Mouse (Mus musculus) cerebellum, postnatal 25 days (tissue): ENCODE measurements around the gene Tmprss12.
"Not testable (repeated sequence)": the region's sequence is repeated elsewhere in the genome, so short reads cannot be mapped to it uniquely, and the experiment has no call there.

Experiments used
- DNase-seq, 2 experiments: peaks; one replicate each; pipeline ENCODE4 v3.0.0; 2021; ENCODE audit warnings: mixed read lengths in 2 of 2

Gene Tmprss12

GRCm38 (mm10) chr15:100274790-100275559 is 5.7 kb upstream of the Tmprss12 start:
- no peak for DNase-seq

DNA sequence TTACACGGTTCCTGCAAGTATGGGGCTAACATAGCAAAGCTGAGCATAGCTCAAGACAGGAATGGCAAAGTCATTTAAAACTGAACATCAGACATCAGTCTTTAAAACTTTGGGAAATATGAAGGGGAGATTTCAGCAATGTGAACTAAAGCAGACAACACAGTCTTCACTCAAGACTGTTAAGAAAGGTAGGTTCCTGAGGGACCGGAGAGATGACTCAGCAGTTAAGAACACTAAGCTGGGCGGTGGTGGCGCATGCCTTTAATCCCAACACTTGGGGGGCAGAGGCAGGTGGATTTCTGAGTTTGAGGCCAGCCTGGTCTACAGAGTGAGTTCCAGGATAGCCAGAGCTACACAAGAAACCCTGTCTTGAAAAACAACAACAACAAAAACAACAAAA is 4.2 kb upstream of the Tmprss12 start:
- DNase-seq = no peak

DNA sequence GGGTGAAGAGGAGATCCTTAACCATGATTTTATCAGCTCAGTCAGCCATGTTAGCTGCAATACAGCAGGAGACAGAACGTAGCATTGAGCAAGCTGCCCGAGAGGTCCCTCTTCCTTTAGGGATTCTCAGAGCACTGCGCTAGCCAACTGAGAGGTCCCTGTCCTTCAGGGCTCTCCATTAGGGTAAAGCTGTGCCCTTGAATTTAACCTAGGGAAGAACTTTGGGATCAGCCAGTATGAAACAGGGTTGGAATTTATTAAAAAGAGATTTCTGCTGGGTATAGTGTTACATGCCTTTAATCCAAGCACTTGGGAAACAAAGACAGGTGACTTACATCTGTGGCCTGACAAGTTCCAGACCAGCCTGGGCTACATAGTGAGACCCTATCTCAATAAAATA is 3.1 kb upstream of the Tmprss12 start:
- DNase-seq = no peak

- no peak for DNase-seq
Measured at GRCm38 (mm10) chr15:100288980-100289379, 8.3 kb downstream of the Tmprss12 start.

DNA sequence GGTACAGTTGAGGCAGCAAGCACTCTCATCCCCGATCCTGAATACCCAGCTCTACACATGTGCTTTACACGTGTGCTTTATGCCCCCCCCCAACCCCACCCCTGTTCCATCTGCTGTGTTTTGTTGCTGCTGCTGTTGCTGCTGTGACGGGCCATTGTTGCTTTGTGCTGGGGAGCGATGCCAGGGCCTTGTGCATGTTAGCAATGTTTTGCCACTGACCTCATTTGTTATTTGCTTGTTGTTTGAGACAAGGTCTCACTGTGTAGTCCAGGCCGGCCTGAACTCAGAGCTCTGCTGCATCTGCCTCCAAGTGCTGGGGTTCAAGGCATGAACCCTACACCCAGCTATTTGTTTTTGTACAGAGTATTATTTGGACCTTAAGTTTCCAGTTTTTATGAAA is 10.2 kb downstream of the Tmprss12 start:
- DNase-seq = no peak

GRCm38 (mm10) chr15:100292326-100292725 is 11.7 kb downstream of the Tmprss12 start:
- no peak for DNase-seq

GRCm38 (mm10) chr15:100297856-100298255 is 17.2 kb downstream of the Tmprss12 start:
- no peak for DNase-seq

- no peak for DNase-seq
Measured at GRCm38 (mm10) chr15:100300499-100300898, 19.9 kb downstream of the Tmprss12 start.

- no peak for DNase-seq
Measured at GRCm38 (mm10) chr15:100301556-100301955, 20.9 kb downstream of the Tmprss12 start.

DNA sequence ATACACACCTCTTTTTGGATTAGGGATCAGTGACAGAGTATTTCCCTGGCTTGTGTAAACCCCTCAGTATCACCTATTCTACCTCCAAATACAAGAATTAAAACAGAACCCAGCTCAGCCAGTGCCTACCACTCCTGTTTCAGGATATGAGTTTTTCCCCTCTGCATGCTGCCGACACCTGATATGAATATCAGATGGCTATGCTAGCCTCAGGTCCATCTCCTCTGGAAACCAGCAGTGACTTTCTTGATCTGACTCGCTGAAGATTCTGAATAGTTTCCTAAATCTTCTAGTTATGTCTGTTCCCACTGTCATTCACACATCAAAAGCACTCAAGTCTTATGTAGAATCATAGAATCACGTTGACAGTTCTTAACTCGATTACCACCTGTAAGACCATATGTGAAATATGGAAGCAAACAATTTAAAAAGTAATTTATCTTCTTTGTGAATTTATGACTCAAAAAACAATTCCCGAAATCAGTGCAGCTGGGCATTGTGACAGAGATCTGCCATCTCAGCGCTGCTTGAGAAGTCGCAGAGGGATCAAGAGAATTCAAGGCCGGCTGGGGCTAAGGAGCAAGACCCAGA is 22.9 kb downstream of the Tmprss12 start:
- DNase-seq = peak in 1 of 2 experiments; percentile 29

DNA sequence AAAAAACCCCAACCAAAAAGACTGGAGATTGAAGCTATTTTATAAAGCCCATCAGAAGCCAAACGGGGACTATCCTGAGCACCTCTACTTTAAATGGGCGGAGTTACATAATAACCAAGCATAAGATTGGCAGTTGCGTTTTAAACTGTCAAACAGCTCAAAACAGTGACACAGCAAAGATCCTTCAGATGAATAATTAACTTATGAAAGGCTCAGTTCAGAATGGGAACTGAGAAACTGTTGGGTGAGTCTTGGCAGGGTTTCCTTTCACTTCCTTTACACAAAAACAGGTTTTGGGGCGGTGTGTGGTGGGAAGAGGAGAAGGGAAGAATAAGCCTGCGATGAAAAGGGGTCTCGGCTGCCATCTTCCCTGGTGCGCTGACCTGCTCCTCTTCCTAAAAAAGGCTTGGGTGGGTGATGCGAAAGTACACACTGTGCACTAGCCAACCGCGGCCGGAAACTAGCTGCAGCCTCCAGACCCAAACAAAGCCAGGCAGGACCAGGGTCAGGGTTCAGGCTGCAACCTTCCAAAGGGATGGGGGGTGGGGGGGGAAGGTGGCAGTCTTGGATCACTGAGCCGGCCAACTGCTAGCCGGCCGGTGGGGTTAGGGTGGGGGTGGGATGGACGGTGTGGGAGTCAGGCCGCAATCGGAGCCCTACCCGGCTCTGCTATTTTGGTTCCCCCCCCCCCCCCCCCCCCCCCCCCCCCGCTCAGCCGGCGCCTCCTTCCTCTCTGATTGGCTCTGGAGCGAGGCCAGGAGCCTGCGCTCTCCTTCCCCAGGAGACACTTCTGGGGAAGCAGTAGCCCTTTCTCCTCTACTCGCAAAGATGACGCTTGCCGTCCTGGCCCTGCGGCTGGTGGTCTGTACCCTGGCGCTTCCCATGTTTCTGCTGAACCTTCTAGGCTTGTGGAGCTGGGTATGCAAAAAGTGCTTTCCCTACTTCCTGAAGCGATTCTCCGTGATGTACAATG is 23.7 kb downstream of the Tmprss12 start, which contains the start of gene Mettl7a1:
Mettl7a1 (plus strand) TSS at position 122 of the 973 bp plus-strand sequence.
- peak; percentile 92 to 93 for DNase-seq

GRCm38 (mm10) chr15:100306201-100306600 is 25.6 kb downstream of the Tmprss12 start:
- no peak for DNase-seq

DNA sequence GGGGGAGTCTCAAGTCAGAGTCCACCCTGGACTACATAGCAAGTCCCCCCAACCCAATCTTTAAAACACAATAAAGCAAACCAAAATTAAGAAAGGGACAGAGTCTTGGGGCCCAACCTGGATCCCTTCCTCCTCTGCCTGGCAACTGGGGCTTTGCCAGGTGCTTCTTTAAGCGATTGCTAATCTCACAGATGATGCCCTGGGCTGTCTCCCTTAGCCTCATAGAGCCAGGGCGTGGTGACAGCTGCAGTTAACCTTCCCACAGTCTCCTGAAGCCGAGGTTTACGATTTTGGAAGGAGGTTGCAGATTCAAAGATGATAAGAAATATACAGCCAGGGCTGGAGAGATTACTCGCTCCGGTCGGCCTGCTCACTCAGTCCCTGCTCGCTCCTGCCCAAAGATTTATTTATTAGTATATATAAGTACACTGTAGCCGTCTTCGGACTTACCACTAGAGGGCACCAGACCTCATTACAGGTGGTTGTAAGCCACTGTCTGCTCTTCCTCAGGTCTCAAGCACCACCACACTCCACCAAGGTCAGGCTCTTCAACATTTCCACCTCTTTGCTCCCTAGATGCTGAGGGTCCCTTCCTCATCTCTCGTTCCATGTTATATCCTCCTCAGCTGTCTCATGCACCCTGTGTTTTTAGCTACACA is 26.9 kb downstream of the Tmprss12 start:
- DNase-seq = peak; percentile 39 to 66

DNA sequence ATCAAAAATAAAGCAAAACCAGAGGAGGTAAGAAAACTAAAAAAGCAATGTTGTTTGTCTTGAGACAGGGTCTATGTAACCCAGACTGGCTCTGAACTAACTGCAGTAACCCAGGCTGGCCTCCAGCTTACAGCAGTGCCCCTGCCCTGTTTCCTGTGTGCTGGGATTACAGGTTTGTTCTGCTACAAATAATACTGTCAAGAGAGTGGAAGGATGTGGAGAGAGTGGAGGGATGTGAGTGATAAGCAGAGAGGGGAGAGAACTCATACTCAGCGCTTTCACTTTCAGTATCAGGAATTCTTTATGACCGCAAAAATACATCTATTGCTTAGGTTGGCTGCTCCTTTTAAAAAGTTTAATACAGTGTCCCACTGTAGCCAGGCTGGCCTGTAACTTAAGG is 31.7 kb downstream of the Tmprss12 start:
- no peak for DNase-seq

DNA sequence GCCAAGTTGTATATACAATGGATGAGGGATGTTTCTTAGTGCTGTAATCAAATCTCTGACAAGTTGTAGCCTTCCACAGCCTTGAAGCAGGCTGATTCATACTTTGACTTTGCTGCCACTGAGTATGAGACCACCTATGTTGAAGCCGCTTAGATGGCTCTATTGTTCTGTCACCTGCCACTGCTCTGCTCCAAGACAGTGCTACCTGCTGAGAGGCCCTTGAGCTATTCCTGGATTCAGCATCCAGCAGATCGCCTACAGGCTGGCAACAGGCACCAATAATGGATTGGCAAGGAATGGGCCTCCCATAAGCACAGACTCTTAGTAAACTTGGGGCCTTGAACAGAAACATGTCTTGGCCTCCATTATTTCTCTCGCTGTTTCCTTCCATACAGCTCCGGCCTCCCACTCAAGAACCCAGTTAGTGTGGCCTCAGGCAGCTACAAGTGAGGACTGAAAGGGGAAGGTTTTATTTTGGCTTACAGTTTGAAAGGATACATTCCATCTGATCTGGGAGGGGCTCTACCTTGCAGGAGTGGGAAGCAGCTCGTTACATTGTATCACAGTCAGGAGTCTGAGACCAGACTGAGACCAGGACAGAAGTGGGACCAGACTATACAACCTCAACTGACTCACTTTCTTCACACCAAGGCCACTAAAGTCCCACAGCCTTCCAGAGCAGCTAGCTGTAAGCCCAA is 34.0 kb downstream of the Tmprss12 start:
- DNase-seq = no peak

DNA sequence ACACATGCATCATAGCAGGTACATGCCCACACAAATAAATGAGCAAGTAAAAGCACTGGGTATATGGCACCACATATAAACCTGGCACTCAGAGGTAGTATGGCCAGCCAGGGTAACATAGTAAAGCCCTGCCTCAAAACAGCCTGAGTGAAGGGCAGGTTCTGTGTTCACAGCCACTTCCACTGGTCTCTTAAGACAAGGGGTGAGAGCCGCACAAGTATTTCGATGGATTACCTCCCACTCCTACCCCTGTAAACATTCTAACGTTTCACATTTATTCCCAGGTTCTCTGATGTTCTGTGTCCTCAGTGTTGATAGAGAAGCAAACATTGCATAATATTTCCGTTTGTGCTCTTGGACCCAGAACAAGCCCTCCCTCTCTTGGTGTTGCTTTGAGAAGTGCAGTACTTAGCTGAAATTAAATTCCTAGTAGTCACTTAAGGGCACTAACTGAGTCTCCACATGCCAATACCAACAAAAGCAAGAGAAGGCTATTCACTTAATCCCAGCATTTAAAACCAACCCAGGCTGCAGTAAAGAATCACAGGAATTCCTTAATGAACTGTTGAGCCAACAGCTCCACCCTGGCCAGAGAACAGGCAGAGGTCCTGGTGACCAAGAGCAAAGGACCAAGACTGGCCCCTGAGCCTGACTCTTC is 37.5 kb downstream of the Tmprss12 start:
- not testable (repeated sequence) for DNase-seq

DNA sequence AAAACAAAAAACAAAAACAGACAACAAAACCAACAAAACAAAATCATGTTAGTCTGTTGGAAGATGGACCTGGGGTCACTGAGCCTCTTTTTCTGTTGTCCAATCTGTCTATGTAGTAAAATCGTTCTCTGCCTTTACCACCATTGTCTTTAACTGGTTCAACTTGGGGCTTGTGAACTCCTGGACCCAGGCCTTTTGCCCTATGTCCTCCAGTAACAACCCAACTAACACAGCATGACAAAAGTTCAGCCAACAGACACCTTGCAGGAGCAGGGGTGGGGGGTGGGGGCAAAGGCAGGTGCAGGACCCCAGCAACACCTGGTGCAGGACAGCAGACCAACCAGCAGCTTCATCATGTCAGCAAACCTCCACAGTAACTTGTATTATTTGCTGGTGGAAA is 39.2 kb downstream of the Tmprss12 start:
- DNase-seq = no peak

GRCm38 (mm10) chr15:100320295-100320905 is 39.8 kb downstream of the Tmprss12 start:
- no peak for DNase-seq

DNA sequence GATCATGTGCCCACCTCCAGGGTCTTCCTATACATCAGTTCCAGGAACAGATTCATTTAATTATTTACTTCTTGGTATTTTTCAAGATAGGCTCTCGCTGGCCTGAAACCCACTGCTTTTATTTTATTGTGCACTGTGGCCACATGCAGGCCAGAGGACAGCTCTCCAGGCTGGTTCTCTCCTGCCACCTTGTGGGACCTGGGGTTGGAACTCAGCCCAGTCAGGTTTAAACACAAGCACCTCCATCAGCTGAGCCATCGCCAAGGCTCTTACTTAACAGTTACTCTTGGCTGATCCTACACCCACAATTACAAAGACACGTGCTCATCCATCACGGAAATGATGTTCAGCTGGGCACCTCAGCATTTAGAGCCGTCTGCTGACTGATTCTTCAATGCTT is 40.5 kb downstream of the Tmprss12 start:
- peak; percentile 72 to 82 for DNase-seq

GRCm38 (mm10) chr15:100324021-100324591 is 43.5 kb downstream of the Tmprss12 start:
- DNase-seq = no peak

- no peak for DNase-seq
Measured at GRCm38 (mm10) chr15:100325235-100325634, 44.6 kb downstream of the Tmprss12 start.
